Mouse (Mus musculus) splenic B cell, adult 2 months (primary cell): ENCODE data around the gene Scaf8.
"Not testable (repeated sequence)": the region's sequence is repeated elsewhere in the genome, so short reads cannot be mapped to it uniquely, and the experiment has no call there.

Experiments
- DNase-seq: peaks from one replicate; pipeline ENCODE4 v3.0.0-alpha.2; 2011; ENCODE audit warnings: low read depth, low spot score
- H3K27me3 ChIP-seq: 2 replicates; pipeline ENCODE4 v1.6.1; 2012; ENCODE audit warnings: mild to moderate bottlenecking, low read length, moderate library complexity, mixed read lengths; ENCODE audit not compliant: control insufficient read depth, poor library complexity, insufficient read depth, severe bottlenecking
- H3K36me3 ChIP-seq: 2 replicates; pipeline ENCODE4 v1.6.1; 2012; ENCODE audit warnings: mild to moderate bottlenecking, low read length, moderate library complexity, mixed read lengths; ENCODE audit not compliant: control insufficient read depth, poor library complexity, insufficient read depth, severe bottlenecking

Scaf8 gene

DNA sequence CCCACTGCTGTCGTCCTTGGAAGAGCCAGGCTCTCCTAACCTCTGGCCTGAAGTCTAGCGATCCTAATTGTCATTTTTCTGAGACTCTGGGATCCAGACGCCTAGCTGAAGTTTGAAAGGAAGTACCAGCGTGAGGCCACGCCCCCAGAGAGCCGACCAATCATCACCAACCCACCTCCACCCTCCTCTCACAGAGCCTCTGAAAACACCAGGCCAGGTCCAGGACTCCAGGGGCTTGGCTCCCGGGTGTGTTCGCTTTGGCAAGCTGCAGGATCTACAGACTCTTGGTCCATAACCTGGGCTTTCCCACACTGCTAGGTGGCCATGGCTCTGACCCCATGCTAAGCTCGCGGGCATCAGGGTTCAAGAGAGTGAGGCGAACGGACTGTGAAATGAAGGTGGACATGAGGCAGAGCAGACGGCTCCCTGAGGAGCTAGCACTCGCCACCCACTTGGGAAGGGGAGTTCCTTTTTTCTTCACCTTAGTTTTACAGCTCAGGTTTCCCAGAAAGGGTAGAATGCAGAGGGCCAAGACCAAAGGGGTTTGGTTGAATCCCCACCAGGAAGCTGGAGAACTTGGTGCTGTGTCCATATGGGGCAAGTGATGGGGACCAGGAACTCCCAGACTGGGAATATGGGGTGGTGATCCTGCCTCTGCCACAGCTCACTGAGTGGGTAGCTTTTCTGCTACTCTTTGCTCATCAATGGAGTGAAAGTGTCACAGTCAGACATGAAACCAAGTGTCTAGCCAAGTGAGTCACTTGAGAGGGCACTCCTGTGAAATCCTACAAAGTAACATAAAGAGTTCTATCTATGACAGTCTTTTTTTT lies 12.2 kb upstream of the Scaf8 start:
- no peaks in the 10 kb centered on the region for H3K36me3 ChIP-seq
- DNase-seq, result peak; percentile 76
- no peaks in the 10 kb centered on the region for H3K27me3 ChIP-seq

DNA sequence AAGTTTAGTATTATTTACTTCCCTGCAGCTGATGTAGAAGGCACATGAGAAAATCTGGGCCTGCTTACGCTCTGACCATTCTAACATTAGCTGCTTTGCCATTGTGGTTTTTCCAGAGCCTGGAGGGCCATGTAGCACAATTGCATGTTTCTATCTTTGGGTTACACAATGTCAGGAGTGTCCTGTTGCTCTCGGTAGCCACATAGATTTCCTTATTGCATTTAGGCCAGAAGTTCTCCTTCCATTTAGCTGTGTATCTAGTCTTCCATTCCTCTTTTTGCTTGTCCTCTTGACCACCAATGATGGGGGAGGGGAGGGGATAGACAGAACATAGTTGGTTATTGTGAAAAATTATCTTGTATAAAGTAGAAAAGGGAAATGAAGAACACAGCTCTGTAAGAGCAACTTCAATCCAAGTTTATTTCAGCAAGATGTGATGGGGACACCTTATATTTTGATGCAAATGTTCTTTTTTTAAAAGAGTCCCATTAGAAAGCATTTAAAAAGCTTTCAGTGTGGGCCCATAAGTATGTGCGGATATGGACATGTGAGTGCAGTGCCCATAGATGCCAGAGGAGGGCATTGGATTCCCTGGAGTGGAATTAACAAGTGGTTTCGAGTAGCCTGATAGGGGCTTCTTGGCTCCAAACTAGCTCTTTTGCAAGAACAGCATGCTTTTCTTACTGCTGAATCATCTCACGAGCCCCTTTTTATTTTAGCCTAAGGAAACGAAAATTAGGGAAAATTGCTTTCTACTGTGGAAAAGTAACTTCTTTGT lies 10.4 kb upstream of the Scaf8 start:
- H3K27me3 ChIP-seq, result no peaks in the 10 kb centered on the region
- DNase-seq, result no peak
- H3K36me3 ChIP-seq, result no peaks in the 10 kb centered on the region

DNA sequence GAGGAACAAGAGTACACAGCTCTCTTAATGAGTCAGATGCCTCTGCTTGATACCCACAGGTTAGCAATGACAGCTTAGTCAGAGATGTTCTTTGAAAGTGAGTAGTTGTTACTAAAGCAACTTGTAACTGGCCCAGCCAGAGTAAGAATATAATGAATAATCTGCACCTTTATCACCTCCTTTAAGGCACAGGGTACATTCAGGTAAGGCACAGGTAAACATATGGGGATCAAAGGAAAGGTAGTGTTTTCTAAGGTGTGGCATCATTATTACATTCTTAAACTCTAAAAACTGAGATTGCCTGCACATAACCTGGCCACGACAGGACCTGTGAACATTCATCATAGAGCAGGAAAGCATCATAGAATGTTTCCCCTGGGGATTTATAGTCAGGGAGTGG lies 9.8 kb upstream of the Scaf8 start:
- Histone ChIP-seq H3K36me3 (no peaks in the 10 kb centered on the region), H3K27me3 (no peaks in the 10 kb centered on the region)
- DNase-seq, result no peak

GRCm38 (mm10) chr17:3113737-3114357 lies 925 bp upstream of the Scaf8 start:
- Histone ChIP-seq H3K36me3 (no peaks in the 10 kb centered on the region), H3K27me3 (no peaks in the 10 kb centered on the region)
- no peak for DNase-seq

DNA sequence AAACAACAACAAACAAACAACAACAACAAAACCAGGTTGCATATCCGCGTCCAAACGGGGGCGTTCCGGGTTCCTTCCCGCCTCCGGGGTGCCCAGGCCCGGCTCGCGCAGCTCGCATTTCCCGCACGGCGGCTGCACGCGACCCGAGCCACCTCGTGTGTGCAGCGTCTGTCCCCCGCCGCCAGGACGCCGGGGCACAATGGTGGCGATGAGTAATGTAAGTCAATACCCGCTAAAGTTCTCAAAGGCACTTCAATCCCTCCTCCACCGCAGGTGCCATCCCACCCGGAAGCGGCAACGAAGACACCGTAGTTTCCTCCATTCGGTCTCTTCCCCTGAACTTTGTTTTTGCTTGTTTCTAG lies 433 bp upstream of the Scaf8 start:
- Histone ChIP-seq H3K36me3 (no peaks in the 10 kb centered on the region), H3K27me3 (no peaks in the 10 kb centered on the region)
- DNase-seq, result peak; percentile 86

- Histone ChIP-seq H3K27me3 (no peaks in the 10 kb centered on the region), H3K36me3 (no peaks in the 10 kb centered on the region)
- DNase-seq, result peak; percentile 86
Measured at GRCm38 (mm10) chr17:3115380-3115974, 705 bp downstream of the Scaf8 start.

DNA sequence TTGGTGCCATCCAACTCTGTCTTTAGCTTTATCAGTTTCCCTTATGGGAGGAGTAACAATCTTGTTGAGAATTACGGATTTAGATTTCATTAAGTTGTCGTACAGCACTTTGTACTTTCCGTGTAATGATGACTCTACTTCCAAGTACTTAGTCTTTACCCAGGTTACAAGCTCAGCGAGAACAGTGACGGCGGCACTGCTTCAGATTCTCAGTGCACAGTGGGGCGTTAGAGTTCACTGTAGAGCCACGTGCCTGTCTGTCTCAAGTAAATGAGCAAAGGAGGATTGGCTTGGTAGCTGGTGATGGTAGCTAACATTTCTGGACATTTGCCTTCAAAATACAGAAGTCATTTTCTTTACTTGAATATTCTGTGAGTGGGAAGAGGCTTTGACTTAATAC lies 6.2 kb downstream of the Scaf8 start:
- H3K36me3 ChIP-seq, H3K27me3 ChIP-seq, DNase-seq: not testable (repeated sequence)

DNA sequence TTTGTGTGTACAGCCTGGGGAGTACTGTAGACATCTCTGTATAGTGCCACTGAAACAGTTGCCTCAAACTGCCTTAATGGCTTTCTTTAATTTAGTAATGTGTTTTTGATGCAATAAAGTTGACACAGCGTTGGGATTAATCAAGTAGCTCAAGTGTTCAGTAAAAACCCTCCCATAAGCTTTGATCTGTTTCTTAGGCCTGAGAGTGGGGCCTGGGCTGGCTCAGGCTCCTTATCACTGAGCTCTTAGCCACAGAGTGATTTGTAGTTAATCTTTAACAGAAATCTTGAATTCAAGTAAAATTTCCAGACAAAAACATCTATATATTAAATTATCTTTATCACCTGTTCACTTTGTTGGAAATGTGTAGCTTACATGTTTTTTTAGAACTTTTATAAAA lies 8.8 kb downstream of the Scaf8 start:
- not testable (repeated sequence) for H3K27me3 ChIP-seq, H3K36me3 ChIP-seq, DNase-seq

GRCm38 (mm10) chr17:3128716-3129115 lies 13.9 kb downstream of the Scaf8 start:
- Histone ChIP-seq H3K27me3 (no peaks in the 10 kb centered on the region), H3K36me3 (peaks cover 2% of the 10 kb centered on the region)
- no peak for DNase-seq

GRCm38 (mm10) chr17:3129791-3130190 lies 15.0 kb downstream of the Scaf8 start:
- DNase-seq, result no peak
- no peaks in the 10 kb centered on the region for H3K27me3 ChIP-seq
- peaks cover 2% of the 10 kb centered on the region for H3K36me3 ChIP-seq

GRCm38 (mm10) chr17:3135346-3135745 lies 20.6 kb downstream of the Scaf8 start:
- Histone ChIP-seq H3K36me3 (peaks cover 2% of the 10 kb centered on the region), H3K27me3 (no peaks in the 10 kb centered on the region)
- no peak for DNase-seq

- peaks cover 2% of the 10 kb centered on the region for H3K36me3 ChIP-seq
- no peaks in the 10 kb centered on the region for H3K27me3 ChIP-seq
- DNase-seq, result no peak
Measured at GRCm38 (mm10) chr17:3136127-3136526, 21.4 kb downstream of the Scaf8 start.

- no peak for DNase-seq
- Histone ChIP-seq H3K36me3 (no peaks in the 10 kb centered on the region), H3K27me3 (no peaks in the 10 kb centered on the region)
Measured at GRCm38 (mm10) chr17:3138387-3138786, 23.6 kb downstream of the Scaf8 start.

- Histone ChIP-seq H3K36me3 (no peaks in the 10 kb centered on the region), H3K27me3 (no peaks in the 10 kb centered on the region)
- DNase-seq, result no peak
Measured at GRCm38 (mm10) chr17:3140100-3140499, 25.3 kb downstream of the Scaf8 start.

GRCm38 (mm10) chr17:3148853-3149252 lies 34.1 kb downstream of the Scaf8 start:
- H3K27me3 ChIP-seq, result no peaks in the 10 kb centered on the region
- no peak for DNase-seq
- 0 out of 2 replicates have a peak, but pooled peaks cover 2% of the 10 kb centered on the region for H3K36me3 ChIP-seq
